Mouse (Mus musculus) liver, embryonic 11.5 days (tissue): ENCODE measurements around the gene Rftn1. TPM values are rescaled to one million over a fixed set of nuclear protein-coding genes. Genes with fewer than 3 reads are reported as not detected.

Experiments used
- ATAC-seq: fragments of 200-750 bp; cut with Nextera tagmentation; replicated peaks from 2 replicates; pipeline ENCODE4 v1.8.0; 2017; ENCODE audit warnings: moderate number of reproducible peaks, mild to moderate bottlenecking, moderate TSS enrichment, moderate library complexity; ENCODE audit not compliant: low FRiP score
- DNase-seq: peaks from one replicate; pipeline ENCODE4 v3.0.0-alpha.2; 2017; ENCODE audit warnings: low spot score
- H3K27ac ChIP-seq: fragments of 300-500 bp; sonication (generic); 2 replicates; pipeline ENCODE4 v1.5.1; 2014; ENCODE audit warnings: mild to moderate bottlenecking, low read depth, low read length, control low read depth
- H3K27me3 ChIP-seq: fragments of 300-500 bp; sonication (generic); replicated peaks from 2 replicates; pipeline ENCODE4 v1.6.1; 2014; ENCODE audit warnings: low read length, mixed read lengths; ENCODE audit not compliant: control insufficient read depth, insufficient read depth
- H3K36me3 ChIP-seq: fragments of 300-500 bp; sonication (generic); 2 replicates; pipeline ENCODE4 v1.6.1; 2014; ENCODE audit warnings: mild to moderate bottlenecking, low read length, moderate library complexity, mixed read lengths; ENCODE audit not compliant: control insufficient read depth, insufficient read depth
- H3K4me1 ChIP-seq: fragments of 300-500 bp; sonication (generic); replicated peaks from 2 replicates; pipeline ENCODE4 v1.6.1; 2014; ENCODE audit warnings: low read length, mixed read lengths; ENCODE audit not compliant: control insufficient read depth, insufficient read depth
- H3K4me2 ChIP-seq: fragments of 300-500 bp; sonication (generic); 2 replicates; pipeline ENCODE4 v1.6.1; 2014; ENCODE audit warnings: mild to moderate bottlenecking, control low read depth, moderate library complexity
- H3K4me3 ChIP-seq: fragments of 300-500 bp; sonication (generic); 2 replicates; pipeline ENCODE4 v1.5.1; 2014; ENCODE audit warnings: low read depth, low read length, control low read depth
- H3K9ac ChIP-seq: fragments of 300-500 bp; sonication (generic); 2 replicates; pipeline ENCODE4 v1.6.1; 2014; ENCODE audit warnings: low read depth, low read length, control low read depth
- H3K9me3 ChIP-seq: fragments of 300-500 bp; sonication (generic); 2 replicates; pipeline ENCODE4 v1.6.1; 2016; ENCODE audit warnings: low read length, inconsistent platforms, mixed read lengths; ENCODE audit not compliant: control insufficient read depth
- WGBS: fragments of 180-500 bp; shearing (Covaris S2); extraction: QIAGEN DNeasy Blood & Tissue Kit; methylation state at CpG from one replicate; pipeline ENCODE4 v1.1.7; 2014; 5-methylcytosine and 5-hydroxymethylcytosine counted together
- polyA plus RNA-seq: library from polyadenylated mRNA; unstranded; fragments of >200 nt; fragmentation: Nextera tagmentation; extraction: Ambion mirVana; gene quantifications from 2 replicates; pipeline ENCODE4 v1.2.1, GENCODE M21; 2014

Gene Rftn1
- polyA plus RNA-seq, 1 experiment from 2014 or later: 12.8 TPM

GRCm38 (mm10) chr17:49983478-49983877 is 207.0 kb downstream of the Rftn1 start:
- Histone ChIP-seq H3K4me1 (no peaks in the 10 kb centered on the region), H3K36me3 (no peaks in the 10 kb centered on the region), H3K27me3 (no peaks in the 10 kb centered on the region), H3K9ac (no peak overlapping the region), H3K9me3 (peaks cover 4% of the 10 kb centered on the region; the same call in 1 of the 2 replicates), H3K4me2 (no peak overlapping the region), H3K27ac (no peak overlapping the region), H3K4me3 (no peak overlapping the region)
- DNase-seq: no peak
- ATAC-seq: no peak
- 81% methylated on average over 5 of the region's 5 CpGs for WGBS

GRCm38 (mm10) chr17:49982611-49983390 is 207.7 kb downstream of the Rftn1 start:
- Histone ChIP-seq H3K4me1 (no peaks in the 10 kb centered on the region), H3K9me3 (peaks cover 4% of the 10 kb centered on the region; the same call in 1 of the 2 replicates), H3K36me3 (no peaks in the 10 kb centered on the region), H3K9ac (no peak overlapping the region), H3K4me3 (no peak overlapping the region), H3K4me2 (no peak overlapping the region), H3K27me3 (no peaks in the 10 kb centered on the region), H3K27ac (no peak overlapping the region)
- ATAC-seq (no peak), DNase-seq (no peak)
- WGBS: 68% methylated on average over 6 of the region's 6 CpGs

GRCm38 (mm10) chr17:49981591-49981990 is 208.9 kb downstream of the Rftn1 start:
- no peak overlapping the region for H3K4me3 ChIP-seq
- no peak overlapping the region for H3K27ac ChIP-seq
- 96% methylated on average over 4 of the region's 4 CpGs for WGBS

GRCm38 (mm10) chr17:49979761-49980285 is 210.7 kb downstream of the Rftn1 start:
- H3K27me3 ChIP-seq: no peaks in the 10 kb centered on the region
- H3K9ac ChIP-seq: no peak overlapping the region
- no peaks in the 10 kb centered on the region for H3K4me1 ChIP-seq
- H3K4me2 ChIP-seq: no peak overlapping the region
- no peaks in the 10 kb centered on the region for H3K36me3 ChIP-seq
- ATAC-seq (no peak), DNase-seq (no peak)
- H3K4me3 ChIP-seq: no peak overlapping the region
- 91% methylated on average over 4 of the region's 4 CpGs for WGBS
- H3K9me3 ChIP-seq: peaks cover 4% of the 10 kb centered on the region; the same call in 1 of the 2 replicates
- H3K27ac ChIP-seq: no peak overlapping the region

More at GRCm38 (mm10) chr17:49981591-49981990, 208.9 kb downstream of the Rftn1 start:
- Histone ChIP-seq H3K27me3 (no peaks in the 10 kb centered on the region), H3K36me3 (no peaks in the 10 kb centered on the region), H3K4me1 (no peaks in the 10 kb centered on the region), H3K9me3 (peaks cover 4% of the 10 kb centered on the region; the same call in 1 of the 2 replicates), H3K9ac (no peak overlapping the region), H3K4me2 (no peak overlapping the region)
- ATAC-seq: no peak
- DNase-seq: no peak

GRCm38 (mm10) chr17:49977424-49977790 is 213.1 kb downstream of the Rftn1 start:
- Histone ChIP-seq H3K4me1 (no peaks in the 10 kb centered on the region), H3K27me3 (no peaks in the 10 kb centered on the region), H3K27ac (no peak overlapping the region), H3K4me2 (no peak overlapping the region), H3K4me3 (no peak overlapping the region), H3K36me3 (no peaks in the 10 kb centered on the region), H3K9me3 (peaks cover 4% of the 10 kb centered on the region; the same call in 1 of the 2 replicates), H3K9ac (no peak overlapping the region)
- ATAC-seq (no peak), DNase-seq (no peak)
- WGBS: 81% methylated on average over 3 of the region's 3 CpGs

GRCm38 (mm10) chr17:49976678-49977423 is 213.6 kb downstream of the Rftn1 start:
- H3K9ac ChIP-seq: no peak overlapping the region
- DNase-seq (no peak), ATAC-seq (no peak)
- no peaks in the 10 kb centered on the region for H3K36me3 ChIP-seq
- WGBS: 89% methylated on average over 4 of the region's 4 CpGs
- H3K27ac ChIP-seq: no peak overlapping the region
- H3K9me3 ChIP-seq: peaks cover 4% of the 10 kb centered on the region; the same call in 1 of the 2 replicates
- H3K4me3 ChIP-seq: no peak overlapping the region
- no peaks in the 10 kb centered on the region for H3K4me1 ChIP-seq
- no peak overlapping the region for H3K4me2 ChIP-seq
- no peaks in the 10 kb centered on the region for H3K27me3 ChIP-seq

GRCm38 (mm10) chr17:49975481-49975880 is 215.0 kb downstream of the Rftn1 start:
- no peak overlapping the region for H3K4me2 ChIP-seq
- H3K27ac ChIP-seq: no peak overlapping the region
- no peak overlapping the region for H3K4me3 ChIP-seq
- DNase-seq: no peak
- H3K36me3 ChIP-seq: no peaks in the 10 kb centered on the region
- H3K9ac ChIP-seq: no peak overlapping the region
- peaks cover 4% of the 10 kb centered on the region; the same call in 1 of the 2 replicates for H3K9me3 ChIP-seq
- no peaks in the 10 kb centered on the region for H3K4me1 ChIP-seq
- no peak for ATAC-seq
- WGBS: 74% methylated on average over 7 of the region's 7 CpGs
- no peaks in the 10 kb centered on the region for H3K27me3 ChIP-seq

GRCm38 (mm10) chr17:49974996-49975395 is 215.5 kb downstream of the Rftn1 start:
- Histone ChIP-seq H3K36me3 (no peaks in the 10 kb centered on the region), H3K9me3 (no peaks in the 10 kb centered on the region), H3K4me2 (no peak overlapping the region), H3K4me3 (no peak overlapping the region), H3K9ac (no peak overlapping the region), H3K27ac (no peak overlapping the region), H3K27me3 (no peaks in the 10 kb centered on the region), H3K4me1 (no peaks in the 10 kb centered on the region)
- DNase-seq: no peak
- no peak for ATAC-seq
- 76% methylated on average over 6 of the region's 6 CpGs for WGBS
